In the genomic region with DNA sequence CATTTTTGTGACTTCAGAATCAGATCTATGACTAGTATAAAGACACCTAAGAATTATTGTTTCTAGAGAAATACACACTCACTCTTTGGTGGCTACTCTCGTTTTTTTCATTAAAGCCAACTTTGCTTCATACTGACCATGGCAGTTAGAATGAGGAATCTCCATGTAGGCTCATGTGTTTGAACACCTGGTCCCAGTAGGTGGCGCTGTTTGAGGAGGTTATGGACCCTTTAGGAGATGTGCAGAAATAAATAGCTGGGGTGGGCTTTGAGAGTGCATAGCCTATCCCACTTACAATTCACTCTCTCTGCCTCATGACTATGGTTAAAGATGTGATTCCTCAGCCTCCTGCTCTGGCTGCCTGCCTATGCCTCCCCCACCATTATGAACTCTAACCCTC, we compare ENCODE assay signal across 9 mouse cellular contexts.
DNase-seq lines count a peak whose midpoint lies in the region; ATAC-seq and TF ChIP-seq lines count a peak whose summit lies in the region.
"Had no signal": no experiment of that assay in that cellular context is flagged by ENCODE, and none has a peak within 500 bp of the region (broad histone marks: within the 10 kb centered on the region; RNA-seq: fewer than 3 reads in every experiment).

No protein-coding gene starts in this region.

- no peak overlapping the region for H3K27ac ChIP-seq in heart, adult 2 months
- no peak overlapping the region for H3K27ac ChIP-seq in heart, embryonic 11.5 days (ENCODE audit: low read depth, low read length)
- no peak overlapping the region for H3K27ac ChIP-seq in neural tube, embryonic 11.5 days (ENCODE audit: low read depth, low read length)
- no peak overlapping the region for H3K27ac ChIP-seq in heart, embryonic 12.5 days (ENCODE audit: poor library complexity, severe bottlenecking)

- H3K36me3 ChIP-seq in heart, adult 2 months (ENCODE audit: control insufficient read depth, insufficient read depth, low read length): no peaks in the 10 kb centered on the region
- no peaks in the 10 kb centered on the region for H3K36me3 ChIP-seq in heart, embryonic 11.5 days (ENCODE audit: control insufficient read depth, insufficient read depth, low read length)
- no peaks in the 10 kb centered on the region for H3K36me3 ChIP-seq in neural tube, embryonic 11.5 days (ENCODE audit: control insufficient read depth, insufficient read depth, low read length)
- H3K36me3 ChIP-seq in heart, embryonic 12.5 days: no peaks in the 10 kb centered on the region
- H3K36me3 ChIP-seq: G1E had no signal

- H3K27me3 ChIP-seq in heart, adult 2 months (ENCODE audit: control insufficient read depth, insufficient read depth, low read length): no peaks in the 10 kb centered on the region
- no peaks in the 10 kb centered on the region for H3K27me3 ChIP-seq in heart, embryonic 11.5 days (ENCODE audit: control insufficient read depth, insufficient read depth, low read length)
- no peaks in the 10 kb centered on the region for H3K27me3 ChIP-seq in neural tube, embryonic 11.5 days (ENCODE audit: control insufficient read depth, insufficient read depth, low read length)
- no peaks in the 10 kb centered on the region for H3K27me3 ChIP-seq in heart, embryonic 12.5 days (replicated peaks)

- DNase-seq in heart, adult 2 months: no peak
- peak; percentile 62 for DNase-seq in testis, postnatal 10 days (ENCODE audit: low spot score)
- DNase-seq in testis, postnatal 14 days (ENCODE audit: low spot score): no peak
- DNase-seq in forelimb bud, embryonic 11.5 days (ENCODE audit: low read depth, low spot score): peak; percentile 42
- DNase-seq in neural tube, embryonic 11.5 days (ENCODE audit: low spot score): peak; percentile 58
- no peak for DNase-seq in urinary bladder, adult 2 months (ENCODE audit: low spot score)

- no peak overlapping the region for H3K9ac ChIP-seq in heart, adult 2 months (ENCODE audit: low read depth, low read length)
- no peak overlapping the region for H3K9ac ChIP-seq in heart, embryonic 11.5 days (ENCODE audit: low read depth, low read length)
- H3K9ac ChIP-seq in neural tube, embryonic 11.5 days (ENCODE audit: low read length): no peak overlapping the region
- no peak overlapping the region for H3K9ac ChIP-seq in heart, embryonic 12.5 days

- TF ChIP-seq POLR2A in heart, adult 2 months (IDR thresholded peaks at IDR 0.05; ENCODE audit: insufficient read depth, low read depth, low read length): no peak

- H3K4me2 ChIP-seq in heart, embryonic 11.5 days: no peak overlapping the region
- H3K4me2 ChIP-seq in neural tube, embryonic 11.5 days (ENCODE audit: low read depth): no peak overlapping the region
- H3K4me2 ChIP-seq in heart, embryonic 12.5 days: no peak overlapping the region

- no peaks in the 10 kb centered on the region; the same call in 1 of the 2 replicates for H3K4me1 ChIP-seq in heart, adult 2 months (ENCODE audit: control insufficient read depth, insufficient read depth, low read length)
- no peaks in the 10 kb centered on the region for H3K4me1 ChIP-seq in heart, embryonic 11.5 days (ENCODE audit: control insufficient read depth, insufficient read depth, low read length)
- H3K4me1 ChIP-seq in neural tube, embryonic 11.5 days (ENCODE audit: control insufficient read depth, insufficient read depth, low read length): no peaks in the 10 kb centered on the region
- H3K4me1 ChIP-seq in heart, embryonic 12.5 days (replicated peaks): no peaks in the 10 kb centered on the region

- H3K4me3 ChIP-seq in heart, adult 2 months: no peak overlapping the region
- no peak overlapping the region for H3K4me3 ChIP-seq in heart, embryonic 11.5 days (ENCODE audit: low read depth, low read length)
- H3K4me3 ChIP-seq in neural tube, embryonic 11.5 days (ENCODE audit: low read depth, low read length): no peak overlapping the region
- H3K4me3 ChIP-seq in heart, embryonic 12.5 days: no peak overlapping the region

- peak; percentile 54 for TF ChIP-seq CTCF in heart, adult 2 months (IDR thresholded peaks at IDR 0.05)

- no peaks in the 10 kb centered on the region for H3K9me3 ChIP-seq in heart, embryonic 11.5 days (replicated peaks; ENCODE audit: control insufficient read depth, low read length)
- H3K9me3 ChIP-seq in neural tube, embryonic 11.5 days (ENCODE audit: control insufficient read depth, low read length): no peaks in the 10 kb centered on the region
- H3K9me3 ChIP-seq in heart, embryonic 12.5 days (replicated peaks): no peaks in the 10 kb centered on the region

- no peaks in the 10 kb centered on the region for H3K79me2 ChIP-seq in heart, adult 2 months (replicated peaks; ENCODE audit: control insufficient read depth, insufficient read depth, low read length)

- intact Hi-C loops in heart, adult 2 months (cut with DNase I): no loop called here

- no peak for TF ChIP-seq EP300 in heart, adult 2 months (IDR thresholded peaks at IDR 0.05; ENCODE audit: insufficient read depth, low read depth, low read length)

- WGBS in heart, adult 2 months: 38% methylated on average over 2 of the region's 2 CpGs
- 18% methylated on average over 2 of the region's 2 CpGs for WGBS in heart, embryonic 11.5 days (ENCODE audit: insufficient replicate concordance)
- WGBS in neural tube, embryonic 11.5 days: 27% methylated on average over 2 of the region's 2 CpGs
- WGBS in heart, embryonic 12.5 days: 21% methylated on average over 2 of the region's 2 CpGs

- ATAC-seq in heart, embryonic 11.5 days (replicated peaks; ENCODE audit: insufficient number of reproducible peaks, low FRiP score, low TSS enrichment): no peak
- ATAC-seq in neural tube, embryonic 11.5 days (ENCODE audit: insufficient read depth, low FRiP score, low TSS enrichment): no peak
- no peak for ATAC-seq in heart, embryonic 12.5 days (ENCODE audit: insufficient number of reproducible peaks, low FRiP score)

Comparison
In these comparisons a context has a peak if more than half of its experiments do, and no peak if none do; other contexts are left out.
1. DNase-seq: peak in testis, postnatal 10 days (single experiment), forelimb bud, embryonic 11.5 days (single experiment) and neural tube, embryonic 11.5 days (single experiment); none in heart, adult 2 months (0 of 2), testis, postnatal 14 days (single experiment) and urinary bladder, adult 2 months (single experiment).